Mouse (Mus musculus): ENCODE data around the gene D7Ertd443e.
A peak's percentile ranks its signal among the peaks of the same experiment; 100 is the strongest.

The D7Ertd443e gene

DNA sequence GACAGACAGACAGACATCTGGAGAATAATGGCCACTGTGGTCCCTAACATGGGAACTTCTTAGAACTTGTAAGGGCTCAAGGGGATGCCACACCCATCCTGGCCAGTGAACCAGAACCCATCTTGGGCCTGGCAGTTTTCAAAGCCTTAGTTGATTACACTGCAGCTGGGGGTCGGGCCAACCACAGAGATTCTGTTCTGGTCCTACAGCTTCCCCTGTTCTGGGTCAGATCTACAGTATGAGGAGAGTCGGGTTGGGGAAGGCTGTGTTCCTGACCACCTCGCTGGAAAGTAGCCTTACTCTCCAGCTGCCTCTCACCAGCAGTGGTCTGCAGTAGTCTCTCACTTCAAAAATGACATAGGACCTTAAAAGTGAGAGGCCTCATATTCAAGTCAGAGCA lies 159.2 kb downstream of the D7Ertd443e start:
- no peak for DNase-seq

DNA sequence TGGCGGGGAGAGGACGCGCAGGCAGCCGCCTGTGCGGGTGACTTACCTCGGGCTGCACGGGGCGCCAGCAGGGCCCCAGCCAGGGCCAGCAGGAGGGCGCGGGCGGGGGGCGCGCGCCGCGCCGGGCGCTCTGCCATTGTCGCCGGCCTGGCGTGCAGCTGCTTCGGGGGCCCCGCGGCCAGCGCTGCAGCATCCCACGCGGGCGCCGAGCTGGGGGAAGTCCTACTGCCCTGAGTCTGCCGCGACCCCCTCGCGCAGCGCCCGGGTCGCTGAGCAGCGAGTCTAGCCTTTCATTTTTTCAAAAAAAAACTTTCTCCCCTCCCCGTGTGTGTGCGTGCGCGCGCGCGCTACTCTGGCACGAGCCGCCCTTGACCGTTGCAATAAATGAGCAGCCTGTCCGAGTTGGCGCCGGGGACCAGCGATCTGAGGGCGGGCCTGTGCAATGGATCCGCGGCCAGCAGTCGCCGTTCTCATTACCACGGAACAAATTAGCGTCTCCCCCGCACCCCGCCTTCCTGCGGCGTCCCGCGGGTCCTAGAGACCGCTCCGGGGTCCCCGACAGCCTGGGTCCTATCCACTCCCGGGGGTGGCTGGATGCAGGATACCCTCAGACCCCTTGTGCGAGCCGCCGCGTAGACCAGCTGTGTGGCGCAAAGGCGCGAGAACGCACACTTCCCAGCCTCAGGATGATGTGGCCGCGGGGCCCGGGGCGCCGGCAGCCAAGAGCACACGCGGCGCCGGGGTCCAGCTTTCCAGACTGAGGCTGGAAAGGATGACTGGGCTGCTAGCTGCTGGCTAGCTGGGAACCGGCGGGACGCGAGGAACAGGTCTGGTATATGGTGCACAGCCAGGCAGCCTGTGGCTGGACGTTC lies 160.5 kb downstream of the D7Ertd443e start:
- peak; percentile 57 for DNase-seq

DNA sequence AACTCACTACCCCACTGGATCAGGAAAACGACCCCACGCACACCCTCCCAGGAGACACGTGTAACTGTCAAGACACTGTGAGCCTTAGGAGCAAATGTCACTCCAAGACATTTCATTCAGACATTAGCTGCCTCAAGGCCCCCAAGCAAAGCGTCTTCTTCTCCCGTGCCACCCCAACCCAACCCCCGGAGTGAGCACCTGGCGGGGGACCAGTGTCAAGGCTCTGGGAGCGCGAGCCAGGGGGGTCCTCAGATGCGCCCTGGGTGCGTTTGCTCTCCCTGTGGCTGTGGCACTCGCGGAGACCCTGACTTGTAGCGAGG lies 161.1 kb downstream of the D7Ertd443e start:
- no peak for DNase-seq

DNA sequence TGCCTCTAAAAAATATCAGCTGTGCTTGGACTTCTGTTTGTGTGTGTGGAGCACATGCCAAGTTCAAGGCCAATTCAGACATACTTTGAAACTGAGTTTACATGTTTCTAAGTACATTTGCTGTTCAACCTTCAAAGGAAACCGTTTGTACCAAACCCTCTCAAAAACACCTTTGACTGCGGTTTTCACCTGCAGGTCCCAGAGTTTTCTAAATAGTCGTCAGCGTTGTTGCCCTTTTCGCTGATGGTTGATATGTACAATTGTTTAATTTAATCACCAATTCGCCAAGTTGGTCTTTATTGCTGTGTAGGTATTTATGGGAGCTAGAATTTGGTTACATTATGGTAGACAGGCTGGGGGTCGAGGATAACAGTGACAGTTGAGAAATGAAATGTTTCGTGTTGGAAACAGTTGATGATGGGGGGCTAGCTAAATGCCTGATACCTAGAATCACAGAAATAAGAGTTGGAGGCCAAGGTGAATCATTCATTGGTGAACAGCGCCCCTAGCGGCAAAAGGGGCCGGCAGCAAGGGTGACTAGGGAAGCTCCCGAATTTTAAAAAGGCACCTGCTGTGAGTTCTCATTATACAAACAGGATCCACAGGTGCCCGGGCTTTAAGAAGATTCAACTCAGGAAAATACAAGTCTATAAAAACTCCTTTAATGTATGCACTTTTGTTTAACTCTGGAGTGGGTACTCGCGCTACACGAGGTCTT lies 161.9 kb downstream of the D7Ertd443e start:
- peak; percentile 72 for DNase-seq

Measured in thymus, postnatal 14 days (tissue).